Mouse (Mus musculus): ENCODE data around the gene Cst3. TPM values are rescaled to one million over a fixed set of nuclear protein-coding genes. Genes with fewer than 3 reads are reported as not detected.
A peak's percentile ranks its signal among the peaks of the same experiment; 100 is the strongest.

Gene Cst3
- polyA plus RNA-seq, 1 experiment from 2014 or later: 344 TPM

DNA sequence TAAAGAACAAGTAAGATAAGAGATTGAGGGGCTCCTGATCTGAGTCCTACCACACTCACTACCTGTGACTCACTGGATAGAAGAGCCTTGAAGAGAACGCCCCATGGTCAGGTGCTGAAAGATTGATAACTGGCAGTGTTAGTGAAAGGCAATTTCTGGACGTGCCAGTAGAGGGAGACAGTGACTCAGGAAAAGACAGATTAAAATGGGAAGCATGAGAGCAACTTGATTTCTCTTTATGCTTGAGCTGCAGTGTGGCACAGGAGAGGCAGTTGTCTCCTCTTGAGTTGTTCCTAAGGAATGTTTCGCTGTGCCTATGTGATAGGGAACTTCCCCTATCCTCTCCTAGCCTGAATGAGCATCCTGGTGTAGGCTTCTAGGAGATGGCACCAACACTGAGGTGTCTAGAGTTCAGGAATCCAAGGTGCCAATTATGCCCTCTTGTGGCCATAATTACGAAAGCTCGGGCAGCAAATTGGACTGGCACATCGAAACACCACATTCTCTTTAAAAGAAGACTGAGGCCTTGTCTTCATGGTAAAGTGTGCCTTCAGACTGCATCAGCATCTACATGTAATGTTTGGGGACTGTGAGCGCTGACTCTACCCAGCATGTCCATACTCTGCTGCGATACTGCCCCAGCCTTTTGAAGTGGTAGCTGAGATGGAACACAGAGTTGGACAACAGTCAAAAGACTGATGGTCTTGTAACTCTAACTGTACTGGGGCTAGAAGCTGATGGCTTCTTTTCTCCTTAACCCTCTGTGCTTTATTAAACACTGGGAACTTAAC is 24.2 kb downstream of the Cst3 start:
- H3K27ac ChIP-seq: no peak overlapping the region
- no peak overlapping the region for H3K4me3 ChIP-seq
- no peak overlapping the region for H3K4me2 ChIP-seq
- H3K4me1 ChIP-seq: no peaks in the 10 kb centered on the region
- H3K9ac ChIP-seq: no peak overlapping the region
- no peaks in the 10 kb centered on the region for H3K27me3 ChIP-seq
- ATAC-seq (ENCODE audit: insufficient number of reproducible peaks, insufficient read depth, low FRiP score, low TSS enrichment, low read depth): peak; percentile 32; the same call in 1 of the 2 replicates
- 43% methylated on average over 8 of the region's 8 CpGs for WGBS
- no peaks in the 10 kb centered on the region for H3K36me3 ChIP-seq
- H3K9me3 ChIP-seq: no peaks in the 10 kb centered on the region

DNA sequence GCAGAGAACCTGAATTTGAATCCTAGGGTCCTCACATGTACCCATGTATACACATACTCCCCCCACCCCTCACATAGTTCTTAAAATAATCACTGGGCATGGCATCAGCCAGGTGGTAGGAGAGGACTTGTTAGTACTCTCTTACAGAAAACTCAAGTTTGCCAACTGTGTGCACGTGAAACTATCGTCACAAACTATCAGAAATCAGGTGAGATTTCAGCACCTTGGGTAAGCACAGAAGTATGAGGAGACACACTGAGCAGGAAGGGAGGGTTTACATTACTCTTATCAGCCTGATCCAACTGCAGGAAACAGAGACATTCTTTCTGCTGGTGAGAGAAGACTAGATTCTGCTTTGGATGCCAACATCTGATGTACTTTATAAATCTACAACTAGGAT is 36.3 kb downstream of the Cst3 start:
- H3K9me3 ChIP-seq: no peaks in the 10 kb centered on the region
- H3K27me3 ChIP-seq: no peaks in the 10 kb centered on the region
- WGBS: 87% methylated on average over 2 of the region's 2 CpGs
- no peak overlapping the region for H3K4me2 ChIP-seq
- H3K27ac ChIP-seq: no peak overlapping the region
- H3K9ac ChIP-seq: no peak overlapping the region
- no peaks in the 10 kb centered on the region for H3K36me3 ChIP-seq
- H3K4me3 ChIP-seq: no peak overlapping the region
- H3K4me1 ChIP-seq: no peaks in the 10 kb centered on the region
- no peak for ATAC-seq (ENCODE audit: insufficient number of reproducible peaks, insufficient read depth, low FRiP score, low TSS enrichment, low read depth)

DNA sequence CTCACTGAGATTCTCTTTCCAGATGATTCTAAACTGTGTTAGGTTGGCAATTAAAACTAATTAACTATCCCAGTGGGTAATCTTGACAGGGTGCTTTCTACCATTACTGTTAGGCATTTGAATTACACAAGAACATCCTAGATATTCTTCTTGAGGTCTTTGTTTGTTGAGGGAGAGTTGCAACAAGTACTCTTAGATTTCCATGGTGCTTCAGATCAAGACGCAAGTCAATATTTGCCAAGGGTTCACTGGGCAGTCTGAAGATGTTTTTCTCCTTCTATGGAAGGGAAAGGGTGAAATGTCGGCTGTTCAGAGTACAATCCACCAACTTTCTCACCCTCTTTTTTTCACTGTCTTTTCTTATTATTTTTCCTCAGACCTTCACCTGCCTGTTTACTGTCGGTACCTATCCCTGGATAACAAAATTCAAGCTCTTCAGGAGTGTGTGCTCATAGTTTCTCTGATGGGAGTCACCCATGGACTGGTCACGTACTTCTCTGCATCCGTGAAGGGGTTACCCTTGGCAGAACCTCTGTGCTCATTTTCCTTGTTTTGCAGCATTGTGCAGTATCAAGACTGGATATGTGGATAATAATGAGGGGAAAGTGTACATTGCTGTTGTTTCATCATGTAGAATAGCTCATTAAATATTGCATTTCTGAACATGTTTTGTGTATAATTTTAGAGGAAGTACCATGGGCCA is 37.3 kb downstream of the Cst3 start:
- Histone ChIP-seq H3K9ac (no peak overlapping the region), H3K4me1 (no peaks in the 10 kb centered on the region), H3K4me3 (no peak overlapping the region), H3K4me2 (no peak overlapping the region), H3K36me3 (no peaks in the 10 kb centered on the region), H3K9me3 (no peaks in the 10 kb centered on the region), H3K27ac (no peak overlapping the region), H3K27me3 (no peaks in the 10 kb centered on the region)
- WGBS: 85% methylated on average over 5 of the region's 5 CpGs
- ATAC-seq (ENCODE audit: insufficient number of reproducible peaks, insufficient read depth, low FRiP score, low TSS enrichment, low read depth): no peak

DNA sequence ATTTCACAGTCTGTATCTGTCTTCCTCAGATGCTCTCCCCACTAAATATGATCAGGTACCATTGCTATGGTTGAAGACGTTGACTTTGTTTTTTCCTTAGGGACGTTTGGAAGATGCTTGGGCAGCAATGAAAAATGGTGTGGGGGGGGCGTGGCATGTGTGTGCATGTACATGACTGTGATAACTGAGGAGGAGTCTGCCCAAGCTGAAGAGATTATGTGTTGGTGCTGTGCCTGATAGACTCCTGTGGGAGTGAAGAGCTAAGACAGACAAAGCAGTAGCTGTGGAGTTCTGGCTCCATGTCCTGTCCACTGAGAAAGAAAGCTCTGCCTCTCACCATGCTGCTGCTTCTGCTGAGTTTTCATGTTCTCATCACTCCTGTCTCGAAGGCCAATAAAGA is 40.6 kb downstream of the Cst3 start, which contains the start of gene Cst9:
Gene Cst9, plus strand, starts transcription at position 236 of the 400 bp plus-strand sequence.
- no peak within 1 kb of the TSS for H3K27ac ChIP-seq
- H3K9ac ChIP-seq: no peak within 1 kb of the TSS
- H3K4me1 ChIP-seq: no peaks in the 10 kb centered on the region
- H3K4me2 ChIP-seq: no peak within 1 kb of the TSS
- 61% methylated on average over 4 of the region's 4 CpGs for WGBS
- ATAC-seq (ENCODE audit: insufficient number of reproducible peaks, insufficient read depth, low FRiP score, low TSS enrichment, low read depth): no peak
- H3K4me3 ChIP-seq: no peak within 1 kb of the TSS
- H3K36me3 ChIP-seq: no peaks in the 10 kb centered on the region
- no peaks in the 10 kb centered on the region for H3K27me3 ChIP-seq
- H3K9me3 ChIP-seq: no peaks in the 10 kb centered on the region

DNA sequence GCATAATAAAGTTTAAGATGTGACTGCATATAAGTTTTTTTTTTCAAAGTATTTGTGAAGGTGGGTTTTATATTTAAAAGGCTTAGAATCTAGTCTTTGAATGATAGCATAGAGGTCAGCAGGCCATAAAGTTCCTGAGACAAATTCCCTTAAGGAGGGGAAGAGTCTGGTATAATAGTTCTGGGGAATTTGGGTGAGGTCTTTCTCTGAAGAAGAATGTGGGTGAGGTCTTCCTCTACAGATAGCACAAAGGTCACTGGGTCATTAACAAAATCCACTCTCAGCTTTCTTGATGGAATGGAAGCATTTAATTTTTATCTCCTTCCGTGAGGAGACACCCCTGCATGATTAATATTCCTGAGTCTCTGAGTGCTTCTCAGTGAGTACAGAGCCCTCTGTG is 49.5 kb downstream of the Cst3 start:
- Histone ChIP-seq H3K9me3 (no peaks in the 10 kb centered on the region), H3K4me1 (no peaks in the 10 kb centered on the region), H3K27ac (no peak overlapping the region), H3K9ac (no peak overlapping the region), H3K4me2 (no peak overlapping the region), H3K36me3 (no peaks in the 10 kb centered on the region), H3K4me3 (no peak overlapping the region), H3K27me3 (no peaks in the 10 kb centered on the region)
- no peak for ATAC-seq (ENCODE audit: insufficient number of reproducible peaks, insufficient read depth, low FRiP score, low TSS enrichment, low read depth)
- 73% methylated on average over 1 of the region's 1 CpGs for WGBS

Other genes starting within 250 kb of the Cst3 start
- gene Nxt1, start 203.1 kb downstream of the Cst3 start, polyA plus RNA-seq (2015; fragmentation: Nextera tagmentation; extraction: Ambion mirVana): 105 and 108 TPM in 2 replicates
- gene Gzf1, start 194.7 kb downstream of the Cst3 start, polyA plus RNA-seq (2015; fragmentation: Nextera tagmentation; extraction: Ambion mirVana): 21.2 and 21.6 TPM in 2 replicates
- gene Napb, start 143.2 kb downstream of the Cst3 start, polyA plus RNA-seq (2015; fragmentation: Nextera tagmentation; extraction: Ambion mirVana): 4.2 and 5.4 TPM in 2 replicates
- not detected in 2 replicates for gene Cstl1, start 125.3 kb downstream of the Cst3 start, polyA plus RNA-seq (2015; fragmentation: Nextera tagmentation; extraction: Ambion mirVana)
- gene Cst11, start 104.2 kb downstream of the Cst3 start, polyA plus RNA-seq (2015; fragmentation: Nextera tagmentation; extraction: Ambion mirVana): not detected in 2 replicates
- gene 8030411F24Rik, start 93.7 kb downstream of the Cst3 start, polyA plus RNA-seq (2015; fragmentation: Nextera tagmentation; extraction: Ambion mirVana): not detected in 2 replicates
- not detected in 2 replicates for gene Cst12, start 86.3 kb downstream of the Cst3 start, polyA plus RNA-seq (2015; fragmentation: Nextera tagmentation; extraction: Ambion mirVana)
- gene Cst8, start 76.9 kb downstream of the Cst3 start, polyA plus RNA-seq (2015; fragmentation: Nextera tagmentation; extraction: Ambion mirVana): 0.32 TPM in 1 of 2 replicates, not detected in the other
- not detected in 2 replicates for gene Cst13, start 55.6 kb downstream of the Cst3 start, polyA plus RNA-seq (2015; fragmentation: Nextera tagmentation; extraction: Ambion mirVana)
- gene Cst9, start 40.5 kb downstream of the Cst3 start, polyA plus RNA-seq (2015; fragmentation: Nextera tagmentation; extraction: Ambion mirVana): not detected in 2 replicates
- gene 9230104L09Rik, start 10.7 kb downstream of the Cst3 start, polyA plus RNA-seq (2015; fragmentation: Nextera tagmentation; extraction: Ambion mirVana): not detected in 2 replicates
- gene Gm1330, start 127.6 kb upstream of the Cst3 start, polyA plus RNA-seq (2015; fragmentation: Nextera tagmentation; extraction: Ambion mirVana): not detected in 2 replicates
- gene Gm10750, start 141.5 kb upstream of the Cst3 start, polyA plus RNA-seq (2015; fragmentation: Nextera tagmentation; extraction: Ambion mirVana): not detected in 2 replicates

Data from embryonic facial prominence, embryonic 13.5 days (tissue).